Mouse (Mus musculus) ES-E14 (cell line): Measurements from ENCODE around the gene Spata5. TPM values are rescaled to one million over a fixed set of nuclear protein-coding genes. Genes with fewer than 3 reads are reported as not detected.

Source experiments
- DNase-seq: peaks from one replicate; pipeline ENCODE4 v3.0.0-alpha.2; 2013; ENCODE audit warnings: low read depth, low spot score
- H3K27ac ChIP-seq: 2 replicates; pipeline ENCODE4 v1.5.1; 2012; ENCODE audit warnings: low read depth, mild to moderate bottlenecking, low read length, moderate library complexity, mixed read lengths; ENCODE audit not compliant: poor library complexity, insufficient read depth, severe bottlenecking
- H3K36me3 ChIP-seq: 2 replicates; pipeline ENCODE4 v1.6.1; 2012; ENCODE audit warnings: mild to moderate bottlenecking, low read length, moderate library complexity, mixed read lengths; ENCODE audit not compliant: control insufficient read depth, poor library complexity, insufficient read depth, severe bottlenecking
- H3K4me1 ChIP-seq, 2 experiments: fragments of 150-350 bp in 1 of 2; sonication (generic) in 1 of 2; 2 replicates each; pipeline ENCODE4 v1.6.1; 2012; ENCODE audit warnings: low read length in 2 of 2, mild to moderate bottlenecking in 1 of 2, mixed read lengths in 1 of 2; ENCODE audit not compliant: control insufficient read depth in 2 of 2, insufficient read depth in 2 of 2, poor library complexity in 1 of 2
- H3K4me3 ChIP-seq, 2 experiments: fragments of 150-350 bp in 1 of 2; sonication (generic) in 1 of 2; 2 replicates each; pipeline ENCODE4 v1.5.1; 2012; ENCODE audit warnings: low read length in 2 of 2, low read depth in 1 of 2, mild to moderate bottlenecking in 1 of 2, mixed read lengths in 1 of 2; ENCODE audit not compliant: insufficient read depth in 1 of 2, poor library complexity in 1 of 2, severe bottlenecking in 1 of 2
- H3K9ac ChIP-seq: 2 replicates; pipeline ENCODE4 v1.6.1; 2012; ENCODE audit warnings: low read depth, mild to moderate bottlenecking, low read length, mixed read lengths; ENCODE audit not compliant: poor library complexity, insufficient read depth, severe bottlenecking
- H3K9me3 ChIP-seq: fragments of 150-350 bp; sonication (generic); 2 replicates; pipeline ENCODE4 v1.6.1; 2012; ENCODE audit warnings: low read depth, mild to moderate bottlenecking, low read length; ENCODE audit not compliant: control insufficient read depth, insufficient read depth
- CHD2 ChIP-seq: IDR thresholded peaks from 2 replicates; pipeline ENCODE4 v1.6.1; 2014; ENCODE audit warnings: mild to moderate bottlenecking, low read depth, low read length, inconsistent platforms
- HCFC1 ChIP-seq: IDR thresholded peaks from 2 replicates; pipeline ENCODE4 v1.6.1; 2012; ENCODE audit warnings: low read length, inconsistent platforms, borderline replicate concordance; ENCODE audit not compliant: insufficient read depth
- MAFK ChIP-seq: IDR thresholded peaks from 2 replicates; pipeline ENCODE4 v1.6.1; 2014; ENCODE audit warnings: mild to moderate bottlenecking, low read depth, low read length, inconsistent platforms; ENCODE audit not compliant: insufficient read depth
- ZC3H11A ChIP-seq: IDR thresholded peaks from 2 replicates; pipeline ENCODE4 v1.6.1; 2012; ENCODE audit warnings: low read depth, mild to moderate bottlenecking, inconsistent platforms, low read length, borderline replicate concordance
- ZNF384 ChIP-seq: IDR thresholded peaks from 2 replicates; pipeline ENCODE4 v1.6.1; 2012; ENCODE audit warnings: low read depth, low read length, inconsistent platforms
- in situ Hi-C, 2 experiments: fragments of 600-800 bp; cut with MboI; formaldehyde crosslinking; loops; one replicate each; pipeline ENCODE4 v1.15.1; 2025; ENCODE audit warnings: low sequenced_read_pairs in 2 of 2, inconsistent platforms in 1 of 2; ENCODE audit not compliant: unreplicated experiment in 2 of 2
- total RNA-seq: library from RNA; depleted of rRNA; stranded (reverse); fragments of 300-350 nt; gene quantifications from 2 replicates; pipeline ENCODE4 v1.2.3, GENCODE M21; 2012

The Spata5 gene
- total RNA-seq, 1 experiment, result 54.3 TPM

GRCm38 (mm10) chr3:37604976-37605875 lies 185.5 kb downstream of the Spata5 start:
- Histone ChIP-seq H3K4me3 (no peak overlapping the region), H3K4me1 (no peaks in the 10 kb centered on the region), H3K27ac (no peak overlapping the region), H3K9me3 (no peaks in the 10 kb centered on the region), H3K9ac (no peak overlapping the region), H3K36me3 (no peaks in the 10 kb centered on the region)
- DNase-seq, result no peak
- in situ Hi-C loops, result loop anchor here (25.0 kb wide), 2 partner anchors 382 to 582 kb away; no protein-coding TSS in a partner anchor
- TF ChIP-seq HCFC1, result no peak
- TF ChIP-seq ZNF384, result no peak
- no peak for TF ChIP-seq ZC3H11A
- TF ChIP-seq CHD2, result no peak

- H3K4me1 ChIP-seq, result no peaks in the 10 kb centered on the region
- no peak overlapping the region for H3K4me3 ChIP-seq
- H3K9ac ChIP-seq, result no peak overlapping the region
- no peak overlapping the region for H3K27ac ChIP-seq
- no peak for TF ChIP-seq MAFK
- TF ChIP-seq ZC3H11A, result no peak
- no peak for TF ChIP-seq CHD2
- no peak for TF ChIP-seq HCFC1
- no peak for TF ChIP-seq ZNF384
- in situ Hi-C loops, result loop anchor here (25.0 kb wide), 2 partner anchors 381 to 581 kb away; no protein-coding TSS in a partner anchor
- no peak for DNase-seq
- no peaks in the 10 kb centered on the region for H3K9me3 ChIP-seq
- H3K36me3 ChIP-seq, result no peaks in the 10 kb centered on the region
These were observed 186.2 kb downstream of the Spata5 start for GRCm38 (mm10) chr3:37605876-37606238.

GRCm38 (mm10) chr3:37608926-37609325 lies 189.2 kb downstream of the Spata5 start:
- Histone ChIP-seq H3K9me3 (no peaks in the 10 kb centered on the region), H3K4me1 (no peaks in the 10 kb centered on the region), H3K27ac (no peak overlapping the region), H3K36me3 (no peaks in the 10 kb centered on the region), H3K9ac (no peak overlapping the region), H3K4me3 (no peak overlapping the region)
- DNase-seq, result peak; percentile 34
- in situ Hi-C loops, result loop anchor here (25.0 kb wide), 2 partner anchors 378 to 578 kb away; no protein-coding TSS in a partner anchor
- TF ChIP-seq ZC3H11A, result peak; percentile 75
- TF ChIP-seq MAFK, result no peak

- H3K9ac ChIP-seq, result no peak overlapping the region
- TF ChIP-seq CHD2 (no peak), ZNF384 (no peak), MAFK (no peak), ZC3H11A (no peak), HCFC1 (no peak)
- H3K27ac ChIP-seq, result no peak overlapping the region
- no peaks in the 10 kb centered on the region for H3K9me3 ChIP-seq
- DNase-seq, result no peak
- in situ Hi-C loops, result loop anchor here (25.0 kb wide), 2 partner anchors 377 to 577 kb away; no protein-coding TSS in a partner anchor
- H3K36me3 ChIP-seq, result no peaks in the 10 kb centered on the region
- H3K4me3 ChIP-seq, result no peak overlapping the region
- H3K4me1 ChIP-seq, result no peaks in the 10 kb centered on the region; a peak in 1 of 4 replicates
These were observed 191.0 kb downstream of the Spata5 start for GRCm38 (mm10) chr3:37610670-37611069.

GRCm38 (mm10) chr3:37613722-37614121 lies 194.0 kb downstream of the Spata5 start:
- Histone ChIP-seq H3K4me3 (no peak overlapping the region), H3K36me3 (no peaks in the 10 kb centered on the region), H3K9me3 (no peaks in the 10 kb centered on the region), H3K4me1 (no peaks in the 10 kb centered on the region; a peak in 1 of 4 replicates), H3K9ac (no peak overlapping the region), H3K27ac (no peak overlapping the region)
- no peak for TF ChIP-seq HCFC1
- no peak for TF ChIP-seq CHD2
- TF ChIP-seq ZNF384, result no peak
- no peak for TF ChIP-seq ZC3H11A
- no peak for TF ChIP-seq MAFK
- no peak for DNase-seq
- in situ Hi-C loops, result loop anchor here (25.0 kb wide), 2 partner anchors 374 to 574 kb away; no protein-coding TSS in a partner anchor
